Mouse (Mus musculus) urinary bladder, postnatal 10 days (tissue): ENCODE measurements around the gene Ptdss2.
A peak's percentile ranks its signal among the peaks of the same experiment; 100 is the strongest.

ENCODE experiments used
- DNase-seq: peaks from one replicate; pipeline ENCODE4 v3.0.0; 2022; ENCODE audit warnings: low spot score

The Ptdss2 gene

DNA sequence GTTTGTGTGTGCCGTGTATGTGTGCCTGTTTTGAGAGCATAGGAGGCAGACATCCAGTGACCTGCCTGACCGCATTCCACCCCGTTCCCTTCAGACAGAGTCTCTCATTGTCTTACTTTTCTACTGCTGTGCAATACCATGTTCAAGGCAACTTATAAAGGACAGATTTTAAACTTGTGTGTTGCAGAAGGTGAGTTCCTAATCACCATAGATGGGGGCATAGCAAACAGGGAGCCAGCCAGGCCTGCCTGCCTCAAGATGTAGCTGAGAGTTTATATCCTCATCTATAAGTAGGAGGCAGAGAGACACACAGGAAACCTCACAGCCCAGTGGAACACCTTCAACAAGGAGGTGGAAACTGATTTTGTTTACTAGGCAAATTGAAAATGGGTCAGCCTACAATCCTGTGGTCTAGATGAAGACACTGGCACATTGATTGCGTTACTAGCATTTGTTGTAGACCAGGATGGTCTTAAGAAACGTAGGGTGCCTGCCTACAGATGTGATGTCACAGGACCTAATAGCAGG, 51.2 kb downstream of the Ptdss2 start:
- DNase-seq, result no peak

DNA sequence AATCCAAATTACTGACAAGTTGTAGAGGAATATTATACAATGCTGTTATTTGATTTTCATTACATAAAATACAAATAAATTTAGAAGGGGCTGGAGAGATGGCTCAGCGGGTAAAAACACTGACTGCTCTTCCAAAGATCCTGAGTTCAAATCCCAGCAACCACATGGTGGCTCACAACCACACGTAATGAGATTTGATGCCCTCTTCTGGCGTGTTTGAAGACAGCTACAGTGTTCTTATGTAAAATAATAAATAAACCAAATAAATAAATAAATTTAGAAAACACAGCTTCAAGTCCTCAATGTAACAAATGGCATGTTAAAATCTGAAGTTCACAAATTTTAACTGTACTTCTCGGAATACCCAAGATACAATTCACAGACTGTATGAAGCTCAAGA, 52.9 kb downstream of the Ptdss2 start:
- DNase-seq, result no peak

DNA sequence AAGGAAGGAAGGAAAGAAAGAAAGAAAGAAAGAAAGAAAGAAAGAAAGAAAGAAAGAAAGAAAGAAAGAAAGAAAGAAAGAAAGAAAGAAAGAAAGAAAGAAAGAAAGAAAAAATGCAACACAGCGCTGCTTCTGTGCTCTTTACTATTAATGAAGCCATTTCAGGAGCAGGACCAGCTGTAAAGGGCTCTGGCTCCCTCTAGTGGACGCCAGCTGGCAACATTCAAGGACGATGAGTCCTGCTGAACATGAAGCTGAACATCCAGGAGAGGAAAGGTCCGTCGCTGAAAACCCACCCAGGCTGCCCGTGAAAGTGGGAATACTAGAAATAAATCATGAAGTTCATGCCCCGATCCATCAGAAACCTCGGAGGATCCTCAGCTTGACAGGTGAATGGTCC, 54.0 kb downstream of the Ptdss2 start:
- peak; percentile 53 for DNase-seq

DNA sequence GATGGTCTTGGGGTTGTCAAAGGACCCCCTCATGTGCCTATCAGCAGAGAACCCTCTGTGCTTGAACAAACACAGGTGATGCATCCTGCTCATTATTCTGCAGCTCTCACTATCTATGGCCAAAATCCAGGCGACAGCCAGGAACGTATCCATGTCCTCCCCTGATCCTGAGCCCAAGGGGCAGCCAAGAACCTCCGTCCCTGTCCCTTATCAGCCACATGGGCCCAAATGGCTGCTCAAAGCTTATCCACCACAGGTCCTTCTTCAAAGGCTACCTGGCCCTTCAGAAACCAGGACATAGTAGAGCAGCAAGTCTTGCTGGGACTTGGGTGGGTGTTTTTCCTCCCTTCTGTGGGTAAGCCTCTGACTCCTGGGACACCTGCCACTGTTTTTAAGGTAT, 66.0 kb downstream of the Ptdss2 start:
- no peak for DNase-seq

DNA sequence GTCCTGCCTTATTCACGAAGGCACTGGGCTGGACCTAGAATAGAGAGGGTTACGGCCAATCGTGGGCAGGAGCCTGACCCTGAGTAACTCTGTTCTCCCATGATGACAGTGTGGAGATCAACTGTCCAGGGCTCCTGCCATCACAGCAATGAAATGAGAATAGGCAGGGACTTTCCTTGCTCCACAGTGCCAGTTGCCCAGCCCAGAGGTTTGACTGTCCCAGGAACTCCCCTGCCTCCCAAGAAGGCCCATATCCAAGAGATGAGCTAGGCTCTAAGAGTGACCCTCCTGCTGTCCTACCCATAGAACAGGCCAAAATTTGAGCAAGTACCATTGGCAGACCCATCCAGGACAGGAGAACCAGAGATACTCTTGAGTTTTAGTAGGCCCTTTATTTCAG, 66.6 kb downstream of the Ptdss2 start:
- no peak for DNase-seq

DNA sequence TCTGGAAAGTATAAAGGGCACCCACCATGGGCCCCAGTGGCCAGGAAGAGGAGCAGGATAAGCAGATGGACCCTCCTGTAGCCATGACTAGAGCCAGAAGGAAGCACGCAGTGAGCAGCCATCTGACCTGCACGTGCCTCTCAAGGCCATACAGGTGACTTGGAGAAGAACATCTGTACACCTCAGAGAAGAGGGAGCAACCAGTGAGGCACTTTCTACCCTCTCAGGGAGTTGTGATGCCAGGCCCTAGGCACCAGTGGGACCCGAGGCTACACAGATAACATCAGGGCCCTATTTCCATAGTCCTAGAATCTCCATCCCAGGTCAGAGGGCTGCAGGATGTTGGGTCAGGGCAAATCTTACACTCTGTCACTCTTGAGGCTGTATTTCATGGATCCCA, 68.0 kb downstream of the Ptdss2 start:
- DNase-seq, result no peak

DNA sequence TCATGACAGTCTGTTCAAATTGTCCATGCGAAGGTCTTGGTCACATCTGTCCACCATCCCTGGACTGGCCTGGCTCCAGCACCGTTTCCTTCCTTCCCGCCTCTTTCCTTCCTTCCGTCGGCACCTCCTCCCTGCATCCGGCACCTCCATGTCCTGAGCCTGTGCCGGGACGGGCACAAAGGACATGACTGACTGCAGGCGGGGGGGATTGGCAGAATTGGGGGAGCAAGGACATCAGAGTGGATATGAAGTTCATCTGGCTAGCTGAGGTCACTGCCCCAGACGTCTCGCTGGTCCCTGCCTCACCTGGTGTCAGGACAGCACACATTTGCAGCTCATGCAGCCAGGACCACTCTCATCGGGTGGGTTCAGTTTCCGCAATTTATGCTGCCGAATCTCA, 68.9 kb downstream of the Ptdss2 start:
- DNase-seq, result no peak

DNA sequence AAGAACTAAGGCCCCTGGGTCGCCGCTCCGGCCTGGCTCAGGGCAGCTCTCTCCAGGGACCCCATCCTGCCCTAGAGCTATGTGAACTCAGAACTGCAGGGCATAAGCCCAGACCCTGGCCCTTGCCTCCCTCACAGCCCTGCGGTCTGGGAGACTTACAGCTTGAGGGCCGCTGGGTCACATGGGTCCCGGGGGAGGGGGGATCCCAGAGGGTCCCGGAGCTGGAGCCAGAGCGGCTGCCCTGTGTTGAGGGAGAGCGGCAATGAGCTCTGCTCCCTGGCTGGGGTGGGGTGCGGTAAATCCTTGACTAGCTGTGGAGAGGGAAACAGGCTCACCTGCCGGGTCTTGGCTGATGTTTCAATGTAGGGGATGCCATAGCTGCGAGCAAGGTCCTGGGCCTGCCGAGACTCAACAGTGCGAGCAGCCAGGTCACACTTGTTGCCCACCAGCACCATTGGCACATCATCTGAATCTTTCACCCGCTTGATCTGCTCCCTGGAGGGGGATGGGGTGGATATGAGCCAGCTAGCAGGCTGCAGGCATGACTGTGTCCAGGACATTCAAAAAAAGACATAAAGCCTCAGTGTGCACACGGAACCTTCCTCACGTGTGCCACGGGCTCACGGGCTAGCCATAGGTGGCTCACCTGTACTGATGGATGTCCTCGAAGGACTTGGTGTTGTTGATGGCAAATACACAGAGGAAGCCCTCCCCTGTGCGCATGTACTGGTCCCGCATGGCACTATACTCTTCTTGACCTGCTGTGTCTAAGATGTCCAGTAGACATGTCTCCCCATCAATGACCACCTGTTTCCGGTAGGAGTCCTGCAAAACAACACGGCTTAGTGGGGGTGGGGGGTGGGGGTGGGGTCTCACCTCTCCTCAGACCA, 69.9 kb downstream of the Ptdss2 start:
- no peak for DNase-seq

DNA sequence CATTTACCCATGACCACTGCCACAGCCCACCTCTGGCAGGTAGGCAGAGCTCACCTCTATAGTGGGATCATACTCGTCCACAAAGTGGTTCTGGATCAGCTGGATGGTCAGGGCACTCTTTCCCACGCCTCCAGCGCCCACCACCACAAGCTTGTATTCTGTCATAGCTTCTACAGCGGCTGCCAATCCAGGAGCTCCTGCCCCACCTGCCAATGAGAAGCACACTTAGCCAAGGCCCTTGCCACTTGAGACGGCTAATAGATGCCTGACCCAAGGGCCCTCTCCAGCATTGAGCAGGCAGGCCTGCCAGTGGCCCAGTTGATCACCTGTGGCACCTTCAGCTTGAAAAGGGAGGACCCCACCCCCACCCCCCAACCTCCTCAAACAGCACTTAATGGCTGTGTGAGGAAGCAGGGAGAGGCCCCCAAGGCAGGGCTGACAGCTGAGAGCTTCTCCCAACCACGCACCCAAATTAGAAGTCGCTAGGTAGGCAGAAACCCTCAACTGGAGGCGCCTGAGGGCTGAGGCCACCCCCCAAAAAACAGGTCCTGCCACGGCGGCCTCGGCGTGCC, 70.7 kb downstream of the Ptdss2 start:
- no peak for DNase-seq

DNA sequence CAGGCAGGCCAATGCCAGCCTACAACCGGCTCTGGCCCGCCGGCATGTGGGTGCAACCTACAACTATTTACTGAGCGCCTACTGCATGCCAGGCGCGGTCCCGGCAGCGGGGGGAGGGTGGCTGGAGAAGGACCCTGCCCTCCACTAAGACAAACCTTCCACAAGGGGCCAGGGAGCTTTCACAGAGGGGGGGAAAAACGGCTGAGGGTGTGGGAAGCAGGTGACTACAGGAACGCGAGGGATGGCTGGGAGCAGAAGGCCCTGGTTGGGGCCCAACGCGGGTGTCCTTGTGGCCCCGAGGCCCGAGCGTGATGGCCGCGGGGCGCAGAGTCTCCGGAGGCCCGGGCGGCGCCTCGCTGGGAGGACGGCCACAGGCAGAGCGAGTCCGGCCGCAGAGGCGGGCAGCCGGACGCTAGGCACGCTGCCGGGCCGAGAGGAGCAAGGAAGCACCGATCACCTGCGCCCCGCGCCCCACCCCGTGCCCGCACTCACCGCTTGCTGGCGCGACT, 71.2 kb downstream of the Ptdss2 start:
- DNase-seq, result no peak

DNA sequence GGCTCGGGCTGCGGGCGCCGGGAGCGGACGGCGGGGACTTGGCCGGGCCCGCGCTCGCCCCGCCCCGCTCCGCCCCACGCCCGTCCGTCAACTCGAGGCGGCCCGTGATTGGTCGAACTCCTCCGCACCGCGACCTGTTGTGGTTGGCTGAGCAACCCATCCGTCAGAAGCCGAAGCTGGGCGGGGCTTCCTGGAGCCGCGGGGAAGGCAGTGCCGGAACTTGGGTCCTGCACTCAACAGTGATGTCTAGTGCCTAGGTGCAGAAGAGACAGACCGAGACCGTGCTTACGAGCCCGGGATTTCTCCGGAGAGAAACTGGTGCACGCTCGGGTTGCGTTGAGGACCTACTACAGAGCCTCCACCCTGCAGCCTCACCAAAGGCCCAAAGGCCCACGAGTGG, 71.8 kb downstream of the Ptdss2 start, which contains the start of the genes Hras and Lrrc56:
Hras (minus strand) TSS at position 58 of the 400 bp plus-strand sequence.
Lrrc56 (plus strand) TSS at position 210 of the 400 bp plus-strand sequence.
- peak; percentile 96 for DNase-seq

DNA sequence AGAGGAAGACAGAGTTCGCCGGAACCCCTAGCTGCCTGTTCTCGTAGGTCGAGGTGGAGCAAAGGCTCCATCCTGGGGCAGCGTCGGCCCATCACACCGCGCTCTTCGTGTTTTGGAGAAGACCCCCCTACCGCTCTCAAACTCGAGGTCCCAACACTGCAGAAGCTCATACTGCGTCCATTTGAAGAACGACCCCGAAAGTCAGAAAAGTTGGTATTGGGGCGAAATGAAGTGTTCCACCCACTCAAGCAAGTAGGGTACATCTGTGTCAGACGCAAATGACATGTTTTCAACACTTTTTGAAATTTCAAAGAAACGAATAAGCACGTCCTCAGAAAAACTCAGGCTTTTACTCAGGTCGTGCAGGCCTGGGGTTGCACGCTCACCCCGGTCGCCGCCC, 72.2 kb downstream of the Ptdss2 start:
- no peak for DNase-seq

DNA sequence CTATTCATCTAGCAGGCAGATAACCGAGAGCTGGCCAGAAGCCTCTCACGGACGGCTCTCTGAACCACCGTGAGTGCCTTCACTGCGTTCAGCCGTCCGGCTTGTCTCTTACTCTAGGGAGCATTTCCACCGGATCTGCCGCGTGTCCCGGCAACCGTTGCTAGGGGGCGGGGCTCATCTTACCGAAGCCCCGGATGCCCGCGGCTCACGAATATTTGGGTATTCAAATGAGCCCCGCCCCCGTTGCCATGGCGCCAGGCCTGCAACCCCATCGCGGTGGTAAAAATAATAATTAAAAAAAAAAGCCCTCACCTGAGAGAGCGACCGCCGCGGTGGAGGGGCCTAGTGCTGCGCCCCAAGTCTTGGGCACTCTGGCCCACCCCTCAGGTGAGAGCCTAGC, 72.6 kb downstream of the Ptdss2 start:
- peak; percentile 61 for DNase-seq

DNA sequence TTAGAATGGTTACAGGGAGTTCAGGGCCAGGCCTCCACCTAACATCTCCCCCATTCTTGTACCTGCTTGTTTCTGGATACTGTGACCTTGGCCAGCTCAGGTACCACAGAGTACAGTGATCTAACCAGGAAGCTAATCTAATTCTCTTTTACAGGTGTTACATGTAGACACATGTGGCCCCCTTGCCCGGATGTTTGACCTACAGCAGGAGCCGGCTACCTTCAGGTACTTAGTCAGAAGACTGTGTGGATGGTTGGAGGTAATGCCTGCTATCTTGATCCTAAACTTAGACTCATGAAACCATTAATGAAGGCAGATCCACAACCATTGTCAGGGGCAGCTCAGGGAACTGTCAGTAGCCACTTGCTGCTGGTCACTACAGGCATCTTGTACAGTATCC, 73.6 kb downstream of the Ptdss2 start:
- no peak for DNase-seq

DNA sequence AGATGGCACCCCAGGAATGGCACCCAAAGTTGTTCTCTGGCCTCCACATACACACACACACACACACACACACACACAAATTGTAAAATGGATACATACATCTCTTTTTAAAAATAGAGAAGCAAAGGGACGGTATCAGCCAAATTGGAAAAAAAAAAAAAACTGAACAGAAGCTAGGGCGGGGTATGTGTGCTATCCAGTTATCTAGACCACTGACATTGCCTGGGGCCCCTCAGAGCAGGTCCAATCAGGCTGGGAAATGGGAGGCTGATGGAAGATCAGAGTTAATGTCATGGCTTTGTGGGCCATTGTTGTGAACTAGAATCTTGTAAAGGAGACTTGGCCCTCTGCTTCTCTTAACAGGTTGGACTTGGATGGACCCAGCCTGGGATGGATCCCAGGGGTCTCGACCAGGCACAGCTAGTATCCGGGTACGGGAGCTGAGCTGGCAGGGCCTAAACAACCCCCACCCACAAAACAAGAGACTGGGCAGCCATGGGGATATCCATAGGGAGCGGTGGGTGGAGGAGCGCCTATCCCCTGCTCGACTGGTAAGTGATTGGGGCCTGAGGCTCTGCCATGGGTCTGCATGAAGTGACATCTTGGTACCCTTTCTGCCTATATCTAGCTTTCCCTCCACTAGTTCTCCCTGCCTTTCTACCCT, 74.6 kb downstream of the Ptdss2 start:
- no peak for DNase-seq

DNA sequence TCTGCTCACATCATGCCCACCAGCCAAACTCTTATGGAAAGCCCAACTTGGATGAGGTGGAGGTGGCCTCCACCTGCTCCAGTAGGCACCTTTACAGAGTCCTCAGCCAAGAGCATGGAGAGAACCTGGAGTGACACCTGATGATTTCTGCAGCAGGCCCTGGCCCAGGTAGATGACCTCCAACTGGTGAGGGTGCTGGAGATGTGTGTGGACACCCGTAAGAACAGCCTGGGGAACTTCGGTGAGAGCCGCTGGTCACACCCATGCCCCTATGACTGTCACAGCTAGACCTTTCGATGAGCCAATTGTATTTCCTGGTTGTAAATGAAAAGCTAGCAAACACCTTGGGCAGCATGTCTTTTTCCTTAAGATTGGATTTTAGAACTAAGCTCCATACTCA, 75.9 kb downstream of the Ptdss2 start:
- DNase-seq, result no peak

DNA sequence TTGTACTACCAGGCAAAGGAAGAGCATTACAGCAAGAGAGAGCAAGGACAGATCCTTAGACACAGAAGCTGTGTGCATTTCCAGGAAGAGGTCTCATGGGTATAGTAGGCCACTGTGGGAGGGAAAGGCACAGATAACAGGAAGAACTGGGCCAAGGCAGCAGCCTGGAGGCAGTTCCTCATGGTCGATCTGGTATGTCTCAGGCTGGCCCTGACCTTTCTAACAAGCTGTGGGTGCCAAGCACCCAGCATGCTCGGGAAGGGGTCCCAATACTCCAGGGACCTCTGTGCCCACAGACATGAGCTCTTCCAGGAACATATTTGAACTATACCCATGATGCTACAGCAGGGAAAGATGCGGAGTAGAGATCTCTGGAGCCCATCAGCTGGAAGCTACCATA, 82.4 kb downstream of the Ptdss2 start:
- no peak for DNase-seq

DNA sequence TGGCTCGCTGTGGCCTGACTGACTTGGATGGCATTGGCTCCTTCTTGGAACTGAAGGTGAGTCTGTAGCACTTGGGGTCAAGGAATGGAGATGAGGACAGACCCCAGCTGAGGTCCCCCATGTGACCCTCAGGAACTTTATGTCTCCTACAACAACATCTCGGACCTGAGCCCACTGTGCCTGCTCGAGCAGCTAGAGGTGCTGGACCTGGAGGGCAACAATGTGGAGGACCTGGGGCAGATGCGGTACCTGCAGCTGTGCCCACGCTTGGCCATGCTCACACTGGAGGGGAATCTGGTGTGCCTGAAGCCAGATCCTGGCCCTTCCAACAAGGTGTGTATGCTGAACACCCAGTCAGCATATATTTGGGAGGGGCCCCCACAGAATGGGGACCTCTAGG, 83.3 kb downstream of the Ptdss2 start:
- DNase-seq, result no peak

DNA sequence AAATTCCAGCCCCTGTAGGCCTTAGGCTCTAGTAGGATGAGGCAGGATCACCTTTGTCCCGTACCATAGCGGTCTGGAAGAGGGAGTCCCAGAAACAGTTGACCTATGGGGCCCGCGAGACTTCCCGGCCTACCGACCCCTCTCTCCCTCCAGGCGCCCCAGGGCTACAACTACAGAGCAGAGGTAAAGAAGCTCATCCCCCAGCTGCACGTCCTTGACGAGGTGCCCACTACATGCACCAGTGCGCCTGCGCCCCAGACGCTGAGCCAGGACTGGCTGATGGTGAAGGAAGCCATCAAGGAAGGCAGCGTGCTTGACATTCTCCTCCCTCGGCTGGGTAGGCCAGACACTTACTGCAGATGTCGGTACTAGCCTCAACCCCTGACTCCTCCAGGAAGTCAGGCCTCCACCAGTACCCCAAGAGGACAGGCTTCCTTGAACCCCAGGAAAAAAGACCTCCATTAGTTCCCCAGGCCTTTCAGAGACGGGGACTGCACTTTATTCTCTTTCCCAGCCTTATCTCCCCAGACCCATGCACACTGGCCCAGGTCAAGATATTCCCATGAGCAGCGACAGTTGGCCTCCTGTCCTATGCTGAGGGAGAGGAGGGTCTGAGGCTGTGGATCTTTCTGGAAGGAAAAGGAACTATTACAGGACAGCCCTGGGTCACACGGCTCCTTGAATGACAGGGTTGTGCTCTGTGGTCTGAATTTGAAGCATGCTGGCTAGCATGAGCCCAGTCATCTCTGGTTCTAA, 84.2 kb downstream of the Ptdss2 start:
- no peak for DNase-seq
